Mouse (Mus musculus): ENCODE measurements around the gene Mrto4. TPM values are rescaled to one million over a fixed set of nuclear protein-coding genes. Genes with fewer than 3 reads are reported as not detected.
A peak's percentile ranks its signal among the peaks of the same experiment; 100 is the strongest.

Gene Mrto4
- polyA plus RNA-seq, 1 experiment: 90.5 TPM

- Histone ChIP-seq H3K27ac (ENCODE audit: control insufficient read depth, insufficient read depth, low read depth, low read length) (no peak overlapping the region), H3K27me3 (ENCODE audit: control insufficient read depth, insufficient read depth, low read length) (no peaks in the 10 kb centered on the region), H3K36me3 (ENCODE audit: control insufficient read depth, insufficient read depth, low read length) (no peaks in the 10 kb centered on the region; the same call in 1 of the 2 replicates), H3K4me1 (ENCODE audit: control insufficient read depth, insufficient read depth, low read length) (no peaks in the 10 kb centered on the region), H3K4me3 (ENCODE audit: control insufficient read depth, low read depth, low read length) (no peak overlapping the region)
- no peak for TF ChIP-seq POLR2A (IDR thresholded peaks at IDR 0.05; ENCODE audit: control insufficient read depth, low read depth, low read length)
Observed at GRCm38 (mm10) chr4:139318449-139318848, 33.9 kb downstream of the Mrto4 start.

GRCm38 (mm10) chr4:139312632-139313031 is 39.7 kb downstream of the Mrto4 start:
- Histone ChIP-seq H3K36me3 (ENCODE audit: control insufficient read depth, insufficient read depth, low read length) (no peaks in the 10 kb centered on the region), H3K4me3 (ENCODE audit: control insufficient read depth, low read depth, low read length) (no peak overlapping the region), H3K27ac (ENCODE audit: control insufficient read depth, insufficient read depth, low read depth, low read length) (no peak overlapping the region), H3K27me3 (ENCODE audit: control insufficient read depth, insufficient read depth, low read length) (no peaks in the 10 kb centered on the region), H3K4me1 (ENCODE audit: control insufficient read depth, insufficient read depth, low read length) (peaks cover 14% of the 10 kb centered on the region)
- TF ChIP-seq POLR2A (IDR thresholded peaks at IDR 0.05; ENCODE audit: control insufficient read depth, low read depth, low read length) (no peak), CTCF (IDR thresholded peaks at IDR 0.05; ENCODE audit: control insufficient read depth, insufficient read depth, insufficient replicate concordance, low read depth, low read length) (no peak)

- Histone ChIP-seq H3K36me3 (ENCODE audit: control insufficient read depth, insufficient read depth, low read length) (no peaks in the 10 kb centered on the region), H3K27ac (ENCODE audit: control insufficient read depth, insufficient read depth, low read depth, low read length) (no peak overlapping the region), H3K4me3 (ENCODE audit: control insufficient read depth, low read depth, low read length) (peak overlapping the region; percentile 71), H3K4me1 (ENCODE audit: control insufficient read depth, insufficient read depth, low read length) (peaks cover 14% of the 10 kb centered on the region), H3K27me3 (ENCODE audit: control insufficient read depth, insufficient read depth, low read length) (no peaks in the 10 kb centered on the region)
- TF ChIP-seq POLR2A (IDR thresholded peaks at IDR 0.05; ENCODE audit: control insufficient read depth, low read depth, low read length) (no peak), CTCF (IDR thresholded peaks at IDR 0.05; ENCODE audit: control insufficient read depth, insufficient read depth, insufficient replicate concordance, low read depth, low read length) (no peak)
Observed at GRCm38 (mm10) chr4:139311707-139312106, 40.7 kb downstream of the Mrto4 start.

GRCm38 (mm10) chr4:139310899-139311701 is 41.3 kb downstream of the Mrto4 start:
- Histone ChIP-seq H3K27ac (ENCODE audit: control insufficient read depth, insufficient read depth, low read depth, low read length) (peak overlapping the region; percentile 78), H3K4me1 (ENCODE audit: control insufficient read depth, insufficient read depth, low read length) (peaks cover 14% of the 10 kb centered on the region), H3K36me3 (ENCODE audit: control insufficient read depth, insufficient read depth, low read length) (no peaks in the 10 kb centered on the region; the same call in 1 of the 2 replicates), H3K27me3 (ENCODE audit: control insufficient read depth, insufficient read depth, low read length) (no peaks in the 10 kb centered on the region), H3K4me3 (ENCODE audit: control insufficient read depth, low read depth, low read length) (peak overlapping the region; percentile 97)
- no peak for TF ChIP-seq POLR2A (IDR thresholded peaks at IDR 0.05; ENCODE audit: control insufficient read depth, low read depth, low read length)

- Histone ChIP-seq H3K4me3 (ENCODE audit: control insufficient read depth, low read depth, low read length) (peak within 1 kb of the TSS; percentile 97), H3K27ac (ENCODE audit: control insufficient read depth, insufficient read depth, low read depth, low read length) (peak within 1 kb of the TSS; percentile 78), H3K27me3 (ENCODE audit: control insufficient read depth, insufficient read depth, low read length) (no peaks in the 10 kb centered on the region), H3K36me3 (ENCODE audit: control insufficient read depth, insufficient read depth, low read length) (no peaks in the 10 kb centered on the region; the same call in 1 of the 2 replicates), H3K4me1 (ENCODE audit: control insufficient read depth, insufficient read depth, low read length) (peaks cover 14% of the 10 kb centered on the region)
- no peak for TF ChIP-seq CTCF (IDR thresholded peaks at IDR 0.05; ENCODE audit: control insufficient read depth, insufficient read depth, insufficient replicate concordance, low read depth, low read length)
- TF ChIP-seq POLR2A (IDR thresholded peaks at IDR 0.05; ENCODE audit: control insufficient read depth, low read depth, low read length): peak; percentile 85
Observed at GRCm38 (mm10) chr4:139310171-139310898, 42.0 kb downstream of the Mrto4 start, which contains the start of the genes Pqlc2 and Akr7a5. Gene Pqlc2, minus strand, starts transcription at chr4:139310708. Gene Akr7a5, plus strand, starts transcription at chr4:139310744.

GRCm38 (mm10) chr4:139309651-139310050 is 42.7 kb downstream of the Mrto4 start:
- no peaks in the 10 kb centered on the region for H3K27me3 ChIP-seq (ENCODE audit: control insufficient read depth, insufficient read depth, low read length)
- H3K4me1 ChIP-seq (ENCODE audit: control insufficient read depth, insufficient read depth, low read length): peaks cover 14% of the 10 kb centered on the region
- H3K36me3 ChIP-seq (ENCODE audit: control insufficient read depth, insufficient read depth, low read length): no peaks in the 10 kb centered on the region; the same call in 1 of the 2 replicates
- H3K27ac ChIP-seq (ENCODE audit: control insufficient read depth, insufficient read depth, low read depth, low read length): no peak overlapping the region
- TF ChIP-seq POLR2A (IDR thresholded peaks at IDR 0.05; ENCODE audit: control insufficient read depth, low read depth, low read length): no peak
- TF ChIP-seq CTCF (IDR thresholded peaks at IDR 0.05; ENCODE audit: control insufficient read depth, insufficient read depth, insufficient replicate concordance, low read depth, low read length): no peak
- no peak overlapping the region for H3K4me3 ChIP-seq (ENCODE audit: control insufficient read depth, low read depth, low read length)

- no peaks in the 10 kb centered on the region; the same call in 1 of the 2 replicates for H3K36me3 ChIP-seq (ENCODE audit: control insufficient read depth, insufficient read depth, low read length)
- H3K27ac ChIP-seq (ENCODE audit: control insufficient read depth, insufficient read depth, low read depth, low read length): no peak overlapping the region
- H3K4me3 ChIP-seq (ENCODE audit: control insufficient read depth, low read depth, low read length): no peak overlapping the region
- peaks cover 16% of the 10 kb centered on the region for H3K4me1 ChIP-seq (ENCODE audit: control insufficient read depth, insufficient read depth, low read length)
- no peak for TF ChIP-seq POLR2A (IDR thresholded peaks at IDR 0.05; ENCODE audit: control insufficient read depth, low read depth, low read length)
- no peak for TF ChIP-seq CTCF (IDR thresholded peaks at IDR 0.05; ENCODE audit: control insufficient read depth, insufficient read depth, insufficient replicate concordance, low read depth, low read length)
- no peaks in the 10 kb centered on the region for H3K27me3 ChIP-seq (ENCODE audit: control insufficient read depth, insufficient read depth, low read length)
Observed at GRCm38 (mm10) chr4:139307916-139308315, 44.5 kb downstream of the Mrto4 start.
